Mouse (Mus musculus) E14TG2a.4 (cell line): ENCODE results near the gene Pnpla3.

Source experiments
- CTCF ChIP-seq: conservative IDR thresholded peaks from 2 replicates; pipeline ENCODE4 v1.5.1; 2014; ENCODE audit warnings: low read length
- NANOG ChIP-seq: IDR thresholded peaks from 2 replicates; pipeline ENCODE4 v1.6.1; 2014; ENCODE audit warnings: borderline replicate concordance, low read length, mixed read lengths

DNA sequence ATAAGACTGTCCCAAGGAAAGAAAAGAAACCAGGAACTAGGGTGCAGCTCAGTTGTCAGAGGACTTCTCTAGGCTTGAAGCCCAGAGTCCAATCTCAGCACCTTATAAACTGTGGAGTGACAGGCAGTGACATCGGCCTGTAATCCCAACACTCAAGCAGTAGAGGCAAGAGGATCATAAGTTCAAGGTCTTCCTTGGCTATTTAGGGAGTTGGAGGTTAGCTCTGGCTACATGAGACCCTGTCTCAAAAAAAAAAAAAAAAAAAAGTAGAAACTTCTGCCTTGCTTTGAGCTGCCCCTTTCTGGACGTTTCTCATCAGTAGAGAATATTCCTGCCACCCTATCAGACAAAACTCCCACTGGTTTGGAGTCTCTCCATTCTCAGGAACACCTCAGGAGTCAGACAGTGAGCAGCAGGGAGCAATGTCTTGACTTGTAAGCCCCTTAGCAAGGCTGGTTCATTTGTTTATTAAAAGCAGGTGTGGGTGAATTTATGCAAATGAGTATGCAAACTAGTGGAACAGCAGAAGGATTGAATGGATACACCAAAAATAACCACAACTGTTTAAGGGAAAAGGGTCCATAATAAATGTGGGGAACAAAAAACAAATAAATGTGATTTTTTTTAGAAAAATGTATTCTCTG lies 21.4 kb downstream of the Pnpla3 start:
- TF ChIP-seq NANOG, result no peak
- no peak for TF ChIP-seq CTCF
